Mouse (Mus musculus): ENCODE data around the gene Ldb3. TPM values are rescaled to one million over a fixed set of nuclear protein-coding genes. Genes with fewer than 3 reads are reported as not detected.

Ldb3 gene
- polyA plus RNA-seq (2014; fragmentation: Nextera tagmentation; extraction: Ambion mirVana) = 1.6 and 2.0 TPM in 2 replicates

- Histone ChIP-seq H3K9me3 (ENCODE audit: control insufficient read depth, low read length) (no peaks in the 10 kb centered on the region), H3K4me2 (ENCODE audit: low read length) (no peak within 1 kb of the TSS), H3K27ac (ENCODE audit: low read depth) (no peak within 1 kb of the TSS), H3K4me1 (replicated peaks; ENCODE audit: control insufficient read depth, insufficient read depth, low read length) (peaks cover 6% of the 10 kb centered on the region; the same call in 1 of the 2 replicates), H3K4me3 (ENCODE audit: low read depth, low read length) (no peak within 1 kb of the TSS), H3K36me3 (ENCODE audit: control insufficient read depth, insufficient read depth, low read length) (no peaks in the 10 kb centered on the region), H3K27me3 (replicated peaks; ENCODE audit: control insufficient read depth, insufficient read depth, low read length) (no peaks in the 10 kb centered on the region), H3K9ac (ENCODE audit: low read length) (no peak within 1 kb of the TSS)
- DNase-seq (ENCODE audit: low spot score) (no peak), ATAC-seq (replicated peaks; ENCODE audit: low FRiP score, low TSS enrichment, low read depth) (no peak)
- 53% methylated on average over 8 of the region's 8 CpGs for WGBS
Observed at GRCm38 (mm10) chr14:34588498-34588897, at the start of gene Ldb3. TSS of gene Ldb3 (minus strand) at chr14:34588682.

GRCm38 (mm10) chr14:34635721-34636120 is 47.2 kb upstream of the Ldb3 start:
- Histone ChIP-seq H3K4me1 (replicated peaks; ENCODE audit: control insufficient read depth, insufficient read depth, low read length) (no peaks in the 10 kb centered on the region), H3K4me2 (ENCODE audit: low read length) (no peak overlapping the region), H3K9ac (ENCODE audit: low read length) (no peak overlapping the region), H3K36me3 (ENCODE audit: control insufficient read depth, insufficient read depth, low read length) (no peaks in the 10 kb centered on the region), H3K27me3 (replicated peaks; ENCODE audit: control insufficient read depth, insufficient read depth, low read length) (no peaks in the 10 kb centered on the region), H3K4me3 (ENCODE audit: low read depth, low read length) (no peak overlapping the region), H3K27ac (ENCODE audit: low read depth) (no peak overlapping the region), H3K9me3 (ENCODE audit: control insufficient read depth, low read length) (no peaks in the 10 kb centered on the region)
- 79% methylated on average over 6 of the region's 6 CpGs for WGBS
- DNase-seq (ENCODE audit: low spot score) (no peak), ATAC-seq (replicated peaks; ENCODE audit: low FRiP score, low TSS enrichment, low read depth) (no peak)

GRCm38 (mm10) chr14:34635192-34635591 is 46.7 kb upstream of the Ldb3 start:
- Histone ChIP-seq H3K4me1 (replicated peaks; ENCODE audit: control insufficient read depth, insufficient read depth, low read length) (no peaks in the 10 kb centered on the region), H3K36me3 (ENCODE audit: control insufficient read depth, insufficient read depth, low read length) (no peaks in the 10 kb centered on the region), H3K9me3 (ENCODE audit: control insufficient read depth, low read length) (no peaks in the 10 kb centered on the region), H3K27ac (ENCODE audit: low read depth) (no peak overlapping the region), H3K4me3 (ENCODE audit: low read depth, low read length) (no peak overlapping the region), H3K4me2 (ENCODE audit: low read length) (no peak overlapping the region), H3K27me3 (replicated peaks; ENCODE audit: control insufficient read depth, insufficient read depth, low read length) (no peaks in the 10 kb centered on the region), H3K9ac (ENCODE audit: low read length) (no peak overlapping the region)
- ATAC-seq (replicated peaks; ENCODE audit: low FRiP score, low TSS enrichment, low read depth) = no peak
- 28% methylated on average over 7 of the region's 7 CpGs for WGBS
- no peak for DNase-seq (ENCODE audit: low spot score)

- Histone ChIP-seq H3K9me3 (ENCODE audit: control insufficient read depth, low read length) (no peaks in the 10 kb centered on the region), H3K4me2 (ENCODE audit: low read length) (no peak overlapping the region), H3K4me1 (replicated peaks; ENCODE audit: control insufficient read depth, insufficient read depth, low read length) (no peaks in the 10 kb centered on the region), H3K4me3 (ENCODE audit: low read depth, low read length) (no peak overlapping the region), H3K27ac (ENCODE audit: low read depth) (no peak overlapping the region), H3K9ac (ENCODE audit: low read length) (no peak overlapping the region), H3K27me3 (replicated peaks; ENCODE audit: control insufficient read depth, insufficient read depth, low read length) (no peaks in the 10 kb centered on the region), H3K36me3 (ENCODE audit: control insufficient read depth, insufficient read depth, low read length) (no peaks in the 10 kb centered on the region)
- ATAC-seq (replicated peaks; ENCODE audit: low FRiP score, low TSS enrichment, low read depth) (no peak), DNase-seq (ENCODE audit: low spot score) (no peak)
- 67% methylated on average over 10 of the region's 10 CpGs for WGBS
Observed at GRCm38 (mm10) chr14:34632722-34633448, 44.4 kb upstream of the Ldb3 start.

GRCm38 (mm10) chr14:34626824-34627223 is 38.3 kb upstream of the Ldb3 start:
- no peak for ATAC-seq (replicated peaks; ENCODE audit: low FRiP score, low TSS enrichment, low read depth)
- WGBS = 87% methylated on average over 7 of the region's 7 CpGs

GRCm38 (mm10) chr14:34623531-34624210 is 35.2 kb upstream of the Ldb3 start:
- 61% methylated on average over 16 of the region's 16 CpGs for WGBS
- no peaks in the 10 kb centered on the region for H3K27me3 ChIP-seq (replicated peaks; ENCODE audit: control insufficient read depth, insufficient read depth, low read length)
- no peak overlapping the region for H3K27ac ChIP-seq (ENCODE audit: low read depth)
- H3K9me3 ChIP-seq (ENCODE audit: control insufficient read depth, low read length) = no peaks in the 10 kb centered on the region
- no peaks in the 10 kb centered on the region for H3K36me3 ChIP-seq (ENCODE audit: control insufficient read depth, insufficient read depth, low read length)
- H3K4me1 ChIP-seq (replicated peaks; ENCODE audit: control insufficient read depth, insufficient read depth, low read length) = no peaks in the 10 kb centered on the region
- DNase-seq (ENCODE audit: low spot score) (no peak), ATAC-seq (replicated peaks; ENCODE audit: low FRiP score, low TSS enrichment, low read depth) (no peak)
- H3K9ac ChIP-seq (ENCODE audit: low read length) = no peak overlapping the region
- no peak overlapping the region for H3K4me3 ChIP-seq (ENCODE audit: low read depth, low read length)
- no peak overlapping the region for H3K4me2 ChIP-seq (ENCODE audit: low read length)

More at GRCm38 (mm10) chr14:34626824-34627223, 38.3 kb upstream of the Ldb3 start:
- no peaks in the 10 kb centered on the region for H3K4me1 ChIP-seq (replicated peaks; ENCODE audit: control insufficient read depth, insufficient read depth, low read length)
- H3K27ac ChIP-seq (ENCODE audit: low read depth) = no peak overlapping the region
- H3K9me3 ChIP-seq (ENCODE audit: control insufficient read depth, low read length) = no peaks in the 10 kb centered on the region
- no peaks in the 10 kb centered on the region for H3K36me3 ChIP-seq (ENCODE audit: control insufficient read depth, insufficient read depth, low read length)
- H3K27me3 ChIP-seq (replicated peaks; ENCODE audit: control insufficient read depth, insufficient read depth, low read length) = no peaks in the 10 kb centered on the region
- no peak overlapping the region for H3K9ac ChIP-seq (ENCODE audit: low read length)
- no peak for DNase-seq (ENCODE audit: low spot score)
- H3K4me2 ChIP-seq (ENCODE audit: low read length) = no peak overlapping the region
- H3K4me3 ChIP-seq (ENCODE audit: low read depth, low read length) = no peak overlapping the region

GRCm38 (mm10) chr14:34623074-34623473 is 34.6 kb upstream of the Ldb3 start:
- ATAC-seq (replicated peaks; ENCODE audit: low FRiP score, low TSS enrichment, low read depth) (no peak), DNase-seq (ENCODE audit: low spot score) (no peak)
- H3K4me2 ChIP-seq (ENCODE audit: low read length) = no peak overlapping the region
- WGBS = 83% methylated on average over 5 of the region's 5 CpGs
- no peak overlapping the region for H3K27ac ChIP-seq (ENCODE audit: low read depth)
- H3K4me3 ChIP-seq (ENCODE audit: low read depth, low read length) = no peak overlapping the region
- H3K9me3 ChIP-seq (ENCODE audit: control insufficient read depth, low read length) = no peaks in the 10 kb centered on the region
- H3K27me3 ChIP-seq (replicated peaks; ENCODE audit: control insufficient read depth, insufficient read depth, low read length) = no peaks in the 10 kb centered on the region
- no peaks in the 10 kb centered on the region for H3K36me3 ChIP-seq (ENCODE audit: control insufficient read depth, insufficient read depth, low read length)
- H3K9ac ChIP-seq (ENCODE audit: low read length) = no peak overlapping the region
- no peaks in the 10 kb centered on the region for H3K4me1 ChIP-seq (replicated peaks; ENCODE audit: control insufficient read depth, insufficient read depth, low read length)

- WGBS = 43% methylated on average over 10 of the region's 10 CpGs
- no peaks in the 10 kb centered on the region for H3K4me1 ChIP-seq (replicated peaks; ENCODE audit: control insufficient read depth, insufficient read depth, low read length)
- no peaks in the 10 kb centered on the region for H3K36me3 ChIP-seq (ENCODE audit: control insufficient read depth, insufficient read depth, low read length)
- H3K27me3 ChIP-seq (replicated peaks; ENCODE audit: control insufficient read depth, insufficient read depth, low read length) = no peaks in the 10 kb centered on the region
- DNase-seq (ENCODE audit: low spot score) (no peak), ATAC-seq (replicated peaks; ENCODE audit: low FRiP score, low TSS enrichment, low read depth) (no peak)
- H3K4me3 ChIP-seq (ENCODE audit: low read depth, low read length) = no peak overlapping the region
- H3K9me3 ChIP-seq (ENCODE audit: control insufficient read depth, low read length) = no peaks in the 10 kb centered on the region
- H3K9ac ChIP-seq (ENCODE audit: low read length) = no peak overlapping the region
- H3K27ac ChIP-seq (ENCODE audit: low read depth) = no peak overlapping the region
- H3K4me2 ChIP-seq (ENCODE audit: low read length) = no peak overlapping the region
Observed at GRCm38 (mm10) chr14:34620611-34621376, 32.3 kb upstream of the Ldb3 start.
